Mouse (Mus musculus) forebrain, embryonic 14.5 days (tissue): ENCODE measurements at regions not wholly inside any gene's neighbourhood (a gene's known extent, or its start where the extent isn't known, plus 50 kb on each side); places are given as distances from the start of the nearest gene placed in this dataset.

Experiments used
- ATAC-seq: fragments of 200-750 bp; cut with Nextera tagmentation; 2 replicates; pipeline ENCODE4 v1.8.0; 2017; ENCODE audit warnings: mild to moderate bottlenecking, moderate library complexity
- DNase-seq: peaks from one replicate; pipeline ENCODE4 v3.0.0-alpha.2; 2015; ENCODE audit warnings: low spot score
- H3K27ac ChIP-seq: fragments of 300-500 bp; sonication (generic); 2 replicates; pipeline ENCODE4 v1.5.1; 2014; ENCODE audit warnings: low read depth, mild to moderate bottlenecking, control low read depth, low read length, moderate library complexity
- H3K27me3 ChIP-seq: fragments of 300-500 bp; sonication (generic); replicated peaks from 2 replicates; pipeline ENCODE4 v1.6.1; 2014; ENCODE audit warnings: low read length, control low read depth, mixed read lengths; ENCODE audit not compliant: control insufficient read depth, insufficient read depth
- H3K36me3 ChIP-seq: fragments of 300-500 bp; sonication (generic); 2 replicates; pipeline ENCODE4 v1.6.1; 2014; ENCODE audit warnings: low read length, control low read depth; ENCODE audit not compliant: control insufficient read depth, insufficient read depth
- H3K4me1 ChIP-seq: fragments of 300-500 bp; sonication (generic); 2 replicates; pipeline ENCODE4 v1.6.1; 2014; ENCODE audit warnings: antibody characterized with exemption, low read length, control low read depth; ENCODE audit not compliant: control insufficient read depth, insufficient read depth
- H3K4me2 ChIP-seq: fragments of 300-500 bp; sonication (generic); 2 replicates; pipeline ENCODE4 v1.6.1; 2014; ENCODE audit warnings: mild to moderate bottlenecking, control low read depth, low read length
- H3K4me3 ChIP-seq: fragments of 300-500 bp; sonication (generic); 2 replicates; pipeline ENCODE4 v1.5.1; 2014; ENCODE audit warnings: low read depth, low read length, control low read depth
- H3K9ac ChIP-seq: fragments of 300-500 bp; sonication (generic); 2 replicates; pipeline ENCODE4 v1.6.1; 2014; ENCODE audit warnings: mild to moderate bottlenecking, low read length, control low read depth, moderate library complexity
- H3K9me3 ChIP-seq: fragments of 300-500 bp; sonication (generic); replicated peaks from 2 replicates; pipeline ENCODE4 v1.6.1; 2016; ENCODE audit warnings: low read length, control low read depth, mixed read lengths; ENCODE audit not compliant: control insufficient read depth
- WGBS: fragments of 180-500 bp; shearing (Covaris S2); extraction: QIAGEN DNeasy Blood & Tissue Kit; methylation state at CpG from one replicate; pipeline ENCODE4 v1.1.7; 2014; 5-methylcytosine and 5-hydroxymethylcytosine counted together

GRCm38 (mm10) chr9:88030509-88031148 is 296.4 kb upstream of the Nt5e start:
- Histone ChIP-seq H3K9me3 (no peaks in the 10 kb centered on the region), H3K36me3 (no peaks in the 10 kb centered on the region), H3K4me1 (no peaks in the 10 kb centered on the region), H3K4me3 (no peak overlapping the region), H3K27me3 (no peaks in the 10 kb centered on the region), H3K4me2 (no peak overlapping the region), H3K27ac (no peak overlapping the region), H3K9ac (no peak overlapping the region)
- ATAC-seq (0 out of 2 replicates have a peak, but pooled peaks have one; percentile 50), DNase-seq (no peak)
- WGBS: 90% methylated on average over 6 of the region's 6 CpGs

GRCm38 (mm10) chr9:88037560-88037959 is 289.4 kb upstream of the Nt5e start:
- no peaks in the 10 kb centered on the region for H3K9me3 ChIP-seq
- no peaks in the 10 kb centered on the region for H3K36me3 ChIP-seq
- no peak overlapping the region for H3K9ac ChIP-seq
- no peaks in the 10 kb centered on the region for H3K27me3 ChIP-seq
- DNase-seq (no peak), ATAC-seq (no peak)
- H3K4me1 ChIP-seq: no peaks in the 10 kb centered on the region
- no peak overlapping the region for H3K4me3 ChIP-seq
- no peak overlapping the region for H3K27ac ChIP-seq
- H3K4me2 ChIP-seq: no peak overlapping the region
- WGBS: 90% methylated on average over 7 of the region's 7 CpGs

GRCm38 (mm10) chr9:88049270-88049669 is 277.7 kb upstream of the Nt5e start:
- 3% methylated on average over 13 of the region's 13 CpGs for WGBS
- Histone ChIP-seq H3K4me2 (peak overlapping the region; percentile 22), H3K4me1 (peaks cover 6% of the 10 kb centered on the region), H3K9me3 (no peaks in the 10 kb centered on the region), H3K36me3 (no peaks in the 10 kb centered on the region), H3K4me3 (no peak overlapping the region), H3K27me3 (0 out of 2 replicates have a peak, but pooled peaks cover 3% of the 10 kb centered on the region), H3K9ac (no peak overlapping the region), H3K27ac (no peak overlapping the region)
- peak; percentile 48 for DNase-seq
- ATAC-seq: peak; percentile 85

- no peaks in the 10 kb centered on the region for H3K36me3 ChIP-seq
- 0 out of 2 replicates have a peak, but pooled peaks cover 3% of the 10 kb centered on the region for H3K27me3 ChIP-seq
- no peak overlapping the region for H3K4me2 ChIP-seq
- H3K4me3 ChIP-seq: no peak overlapping the region
- 60% methylated on average over 4 of the region's 4 CpGs for WGBS
- no peaks in the 10 kb centered on the region for H3K9me3 ChIP-seq
- DNase-seq: no peak
- H3K27ac ChIP-seq: no peak overlapping the region
- ATAC-seq: 0 out of 2 replicates have a peak, but pooled peaks have one; percentile 20
- no peak overlapping the region for H3K9ac ChIP-seq
- peaks cover 6% of the 10 kb centered on the region for H3K4me1 ChIP-seq
These were observed 277.2 kb upstream of the Nt5e start for GRCm38 (mm10) chr9:88049792-88050191.

- no peaks in the 10 kb centered on the region for H3K9me3 ChIP-seq
- H3K4me1 ChIP-seq: no peaks in the 10 kb centered on the region
- no peak overlapping the region for H3K4me3 ChIP-seq
- peak; percentile 87 for ATAC-seq
- H3K9ac ChIP-seq: no peak overlapping the region
- no peak overlapping the region for H3K4me2 ChIP-seq
- H3K27me3 ChIP-seq: no peaks in the 10 kb centered on the region
- H3K27ac ChIP-seq: 0 out of 2 replicates have a peak overlapping the region, but pooled peaks have one; percentile 23
- peak; percentile 87 for DNase-seq
- WGBS: 7% methylated on average over 4 of the region's 4 CpGs
- no peaks in the 10 kb centered on the region for H3K36me3 ChIP-seq
These were observed 268.4 kb upstream of the Nt5e start for GRCm38 (mm10) chr9:88058551-88058950.

- peaks cover 1% of the 10 kb centered on the region; the same call in 1 of the 2 replicates for H3K4me1 ChIP-seq
These were observed 268.0 kb upstream of the Nt5e start for GRCm38 (mm10) chr9:88059005-88059404.

GRCm38 (mm10) chr9:88063973-88064676 is 262.9 kb upstream of the Nt5e start:
- no peaks in the 10 kb centered on the region for H3K36me3 ChIP-seq
- no peaks in the 10 kb centered on the region for H3K9me3 ChIP-seq
- peaks cover 16% of the 10 kb centered on the region for H3K4me1 ChIP-seq
- H3K27me3 ChIP-seq: no peaks in the 10 kb centered on the region
- DNase-seq (peak; percentile 13), ATAC-seq (no peak)
- H3K4me3 ChIP-seq: no peak overlapping the region
- H3K27ac ChIP-seq: no peak overlapping the region
- H3K4me2 ChIP-seq: no peak overlapping the region
- H3K9ac ChIP-seq: no peak overlapping the region
- 11% methylated on average over 3 of the region's 3 CpGs for WGBS

More at GRCm38 (mm10) chr9:88059005-88059404, 268.0 kb upstream of the Nt5e start:
- Histone ChIP-seq H3K4me2 (no peak overlapping the region), H3K9ac (no peak overlapping the region), H3K27me3 (no peaks in the 10 kb centered on the region), H3K36me3 (no peaks in the 10 kb centered on the region), H3K27ac (0 out of 2 replicates have a peak overlapping the region, but pooled peaks have one; percentile 23), H3K4me3 (no peak overlapping the region), H3K9me3 (no peaks in the 10 kb centered on the region)
- ATAC-seq (peak; percentile 76), DNase-seq (peak; percentile 37)
- 46% methylated on average over 3 of the region's 3 CpGs for WGBS

GRCm38 (mm10) chr9:88065057-88065456 is 261.9 kb upstream of the Nt5e start:
- DNase-seq (peak; percentile 36), ATAC-seq (0 out of 2 replicates have a peak, but pooled peaks have one; percentile 6)
- no peak overlapping the region for H3K4me2 ChIP-seq
- H3K27me3 ChIP-seq: no peaks in the 10 kb centered on the region
- H3K4me3 ChIP-seq: no peak overlapping the region
- H3K4me1 ChIP-seq: peaks cover 16% of the 10 kb centered on the region
- no peak overlapping the region for H3K27ac ChIP-seq
- no peaks in the 10 kb centered on the region for H3K36me3 ChIP-seq
- WGBS: 8% methylated on average over 4 of the region's 4 CpGs
- H3K9me3 ChIP-seq: no peaks in the 10 kb centered on the region
- H3K9ac ChIP-seq: no peak overlapping the region

GRCm38 (mm10) chr9:88065777-88066176 is 261.2 kb upstream of the Nt5e start:
- Histone ChIP-seq H3K4me1 (peaks cover 16% of the 10 kb centered on the region), H3K4me2 (no peak overlapping the region), H3K9ac (no peak overlapping the region), H3K4me3 (no peak overlapping the region), H3K36me3 (no peaks in the 10 kb centered on the region), H3K27me3 (no peaks in the 10 kb centered on the region), H3K27ac (no peak overlapping the region), H3K9me3 (no peaks in the 10 kb centered on the region)
- DNase-seq (no peak), ATAC-seq (no peak)
- WGBS: 84% methylated on average over 7 of the region's 7 CpGs
